In genomic region chr7:28822993-28823903, GRCm38 (mm10) we compare ENCODE assay signal across 8 mouse cellular contexts. TPM values are rescaled to one million over a fixed set of nuclear protein-coding genes. Genes with fewer than 3 reads are reported as not detected.
DNase-seq lines count a peak whose midpoint lies in the region; ATAC-seq and TF ChIP-seq lines count a peak whose summit lies in the region.

No protein-coding gene starts in this region.

- no peak for TF ChIP-seq CTCF in heart, adult 2 months (IDR thresholded peaks at IDR 0.05)

- H3K27ac ChIP-seq in heart, adult 2 months = peak overlapping the region; percentile 98
- no peak overlapping the region for H3K27ac ChIP-seq in midbrain, embryonic 10.5 days (replicated peaks)
- no peak overlapping the region for H3K27ac ChIP-seq in midbrain, embryonic 14.5 days (replicated peaks; ENCODE audit: low read depth, low read length)
- peak overlapping the region; percentile 85; the same call in 1 of the 2 replicates for H3K27ac ChIP-seq in stomach, embryonic 14.5 days (ENCODE audit: low read length)

- peak; percentile 34; the same call in 1 of the 2 replicates for TF ChIP-seq POLR2A in heart, adult 2 months (IDR thresholded peaks at IDR 0.05; ENCODE audit: insufficient read depth, low read depth, low read length)

- H3K9ac ChIP-seq in heart, adult 2 months (ENCODE audit: low read depth, low read length) = no peak overlapping the region
- no peak overlapping the region for H3K9ac ChIP-seq in midbrain, embryonic 14.5 days (replicated peaks; ENCODE audit: low read length)
- H3K9ac ChIP-seq in stomach, embryonic 14.5 days (replicated peaks; ENCODE audit: low read depth, low read length) = no peak overlapping the region

- intact Hi-C loops in heart, adult 2 months (cut with DNase I) = no loop called here

- H3K36me3 ChIP-seq in heart, adult 2 months (ENCODE audit: control insufficient read depth, insufficient read depth, low read length) = peaks cover 45% of the 10 kb centered on the region
- H3K36me3 ChIP-seq in midbrain, embryonic 10.5 days = peaks cover 54% of the 10 kb centered on the region
- H3K36me3 ChIP-seq in midbrain, embryonic 14.5 days (ENCODE audit: control insufficient read depth, insufficient read depth, low read length) = peaks cover 51% of the 10 kb centered on the region
- H3K36me3 ChIP-seq in stomach, embryonic 14.5 days (ENCODE audit: control insufficient read depth, insufficient read depth, low read length) = peaks cover 41% of the 10 kb centered on the region

- H3K79me2 ChIP-seq in heart, adult 2 months (replicated peaks; ENCODE audit: control insufficient read depth, insufficient read depth, low read length) = no peaks in the 10 kb centered on the region

- no peak for DNase-seq in heart, adult 2 months
- DNase-seq in heart, adult 9 months (ENCODE audit: low spot score in 2 of 2) = no peak
- DNase-seq in midbrain, embryonic 10.5 days (ENCODE audit: low spot score) = peak; percentile 26
- no peak for DNase-seq in midbrain, embryonic 14.5 days
- DNase-seq in induced T-regulatory cell, adult 2 months (ENCODE audit: low read depth) = peak; percentile 30
- no peak for DNase-seq in left cerebral cortex, adult 9 months (ENCODE audit: low spot score in 2 of 2)

- H3K27me3 ChIP-seq in heart, adult 2 months (ENCODE audit: control insufficient read depth, insufficient read depth, low read length) = no peaks in the 10 kb centered on the region
- no peaks in the 10 kb centered on the region for H3K27me3 ChIP-seq in midbrain, embryonic 10.5 days (ENCODE audit: low read depth, poor library complexity, severe bottlenecking)
- H3K27me3 ChIP-seq in midbrain, embryonic 14.5 days (ENCODE audit: control insufficient read depth, insufficient read depth, low read length) = no peaks in the 10 kb centered on the region
- no peaks in the 10 kb centered on the region for H3K27me3 ChIP-seq in stomach, embryonic 14.5 days (ENCODE audit: control insufficient read depth, insufficient read depth, low read length)

- no peak overlapping the region for H3K4me3 ChIP-seq in heart, adult 2 months
- no peak overlapping the region for H3K4me3 ChIP-seq in midbrain, embryonic 10.5 days
- H3K4me3 ChIP-seq in midbrain, embryonic 14.5 days (replicated peaks; ENCODE audit: low read depth, low read length) = no peak overlapping the region
- no peak overlapping the region for H3K4me3 ChIP-seq in stomach, embryonic 14.5 days (ENCODE audit: low read depth, low read length)

- no peak overlapping the region for H3K4me2 ChIP-seq in midbrain, embryonic 14.5 days (ENCODE audit: low read length)
- H3K4me2 ChIP-seq in stomach, embryonic 14.5 days (replicated peaks; ENCODE audit: low read depth, low read length) = no peak overlapping the region

- no peak for ATAC-seq in midbrain, embryonic 14.5 days (ENCODE audit: low FRiP score, low TSS enrichment)
- no peak for ATAC-seq in stomach, embryonic 14.5 days (ENCODE audit: insufficient number of reproducible peaks, insufficient read depth, low FRiP score, low read depth)
- ATAC-seq in granulocyte monocyte progenitor cell, adult 5-6 weeks (replicated peaks; ENCODE audit: poor library complexity, severe bottlenecking) = no peak

- H3K4me1 ChIP-seq in heart, adult 2 months (ENCODE audit: control insufficient read depth, insufficient read depth, low read length) = peaks cover 33% of the 10 kb centered on the region
- peaks cover 59% of the 10 kb centered on the region for H3K4me1 ChIP-seq in midbrain, embryonic 10.5 days
- peaks cover 11% of the 10 kb centered on the region for H3K4me1 ChIP-seq in midbrain, embryonic 14.5 days (ENCODE audit: control insufficient read depth, insufficient read depth, low read length)
- 0 out of 2 replicates have a peak, but pooled peaks cover 13% of the 10 kb centered on the region for H3K4me1 ChIP-seq in stomach, embryonic 14.5 days (ENCODE audit: control insufficient read depth, insufficient read depth, low read length)

- H3K9me3 ChIP-seq in midbrain, embryonic 10.5 days (replicated peaks) = no peaks in the 10 kb centered on the region
- H3K9me3 ChIP-seq in midbrain, embryonic 14.5 days (ENCODE audit: control insufficient read depth, low read length) = no peaks in the 10 kb centered on the region
- no peaks in the 10 kb centered on the region for H3K9me3 ChIP-seq in stomach, embryonic 14.5 days (ENCODE audit: control insufficient read depth, low read depth, low read length)

- no peak for TF ChIP-seq EP300 in heart, adult 2 months (IDR thresholded peaks at IDR 0.05; ENCODE audit: insufficient read depth, low read depth, low read length)

- 54% methylated on average over 10 of the region's 10 CpGs for WGBS in heart, adult 2 months
- 64% methylated on average over 10 of the region's 10 CpGs for WGBS in midbrain, embryonic 10.5 days
- 58% methylated on average over 10 of the region's 10 CpGs for WGBS in midbrain, embryonic 14.5 days
- 51% methylated on average over 10 of the region's 10 CpGs for WGBS in stomach, embryonic 14.5 days

RNA-seq across cellular contexts. Expression of gene Ech1, which starts 1.8 kb away (rescaled TPM):
- 1,000 to 10,000 TPM; 1,826 to 2,229 TPM for total RNA-seq in heart, adult 2 months (2021)
- polyA plus RNA-seq in heart, adult 2 months (2012; rRNA removed) = 2,087 and 2,697 TPM in 2 replicates
- 85.1 and 94.5 TPM in 2 replicates for polyA plus RNA-seq in midbrain, embryonic 10.5 days (2016; fragmentation: Nextera tagmentation; extraction: Ambion mirVana)
- 62.4 and 78.1 TPM in 2 replicates for polyA plus RNA-seq in midbrain, embryonic 14.5 days (2014; fragmentation: Nextera tagmentation; extraction: Ambion mirVana)
- polyA plus RNA-seq in stomach, embryonic 14.5 days (2014; fragmentation: Nextera tagmentation; extraction: Ambion mirVana) = 172 and 179 TPM in 2 replicates
- total RNA-seq in granulocyte monocyte progenitor cell, adult 5-6 weeks (2014; fragmentation: Nextera tagmentation) = 125 and 134 TPM in 2 replicates
- total RNA-seq in granulocyte monocyte progenitor cell, adult 5-6 weeks (2017) = 76.3 and 99.3 TPM in 2 replicates

RNA-seq across cellular contexts. Expression of gene Lgals4, which starts 10.4 kb away (rescaled TPM):
- 10 to 100 TPM; 18.5 to 27.6 TPM for total RNA-seq in heart, adult 2 months (2021)
- 63.6 and 121 TPM in 2 replicates for polyA plus RNA-seq in heart, adult 2 months (2012; rRNA removed)
- 3.1 and 3.7 TPM in 2 replicates for polyA plus RNA-seq in midbrain, embryonic 10.5 days (2016; fragmentation: Nextera tagmentation; extraction: Ambion mirVana)
- 1.7 and 3.3 TPM in 2 replicates for polyA plus RNA-seq in midbrain, embryonic 14.5 days (2014; fragmentation: Nextera tagmentation; extraction: Ambion mirVana)
- polyA plus RNA-seq in stomach, embryonic 14.5 days (2014; fragmentation: Nextera tagmentation; extraction: Ambion mirVana) = 127 and 140 TPM in 2 replicates
- total RNA-seq in granulocyte monocyte progenitor cell, adult 5-6 weeks (2014; fragmentation: Nextera tagmentation) = 20.5 and 20.8 TPM in 2 replicates
- 3.9 and 6.6 TPM in 2 replicates for total RNA-seq in granulocyte monocyte progenitor cell, adult 5-6 weeks (2017)

RNA-seq across cellular contexts. Expression of gene Hnrnpl, which starts 14.9 kb away (rescaled TPM):
- 100 to 1,000 TPM; 192 to 206 TPM for total RNA-seq in heart, adult 2 months (2021)
- 208 and 348 TPM in 2 replicates for polyA plus RNA-seq in heart, adult 2 months (2012; rRNA removed)
- polyA plus RNA-seq in midbrain, embryonic 10.5 days (2016; fragmentation: Nextera tagmentation; extraction: Ambion mirVana) = 279 and 293 TPM in 2 replicates
- polyA plus RNA-seq in midbrain, embryonic 14.5 days (2014; fragmentation: Nextera tagmentation; extraction: Ambion mirVana) = 168 and 170 TPM in 2 replicates
- polyA plus RNA-seq in stomach, embryonic 14.5 days (2014; fragmentation: Nextera tagmentation; extraction: Ambion mirVana) = 259 and 266 TPM in 2 replicates
- total RNA-seq in granulocyte monocyte progenitor cell, adult 5-6 weeks (2014; fragmentation: Nextera tagmentation) = 466 and 510 TPM in 2 replicates
- total RNA-seq in granulocyte monocyte progenitor cell, adult 5-6 weeks (2017) = 276 and 296 TPM in 2 replicates

RNA-seq across cellular contexts. Expression of gene Rinl, which starts 34.5 kb away (rescaled TPM):
- total RNA-seq in heart, adult 2 months (2021) = 1 to 10 TPM; 1.3 to 2.0 TPM
- polyA plus RNA-seq in heart, adult 2 months (2012; rRNA removed) = 3.2 and 3.3 TPM in 2 replicates
- polyA plus RNA-seq in midbrain, embryonic 10.5 days (2016; fragmentation: Nextera tagmentation; extraction: Ambion mirVana) = 3.5 and 4.0 TPM in 2 replicates
- polyA plus RNA-seq in midbrain, embryonic 14.5 days (2014; fragmentation: Nextera tagmentation; extraction: Ambion mirVana) = 1.1 and 2.4 TPM in 2 replicates
- 3.3 and 4.5 TPM in 2 replicates for polyA plus RNA-seq in stomach, embryonic 14.5 days (2014; fragmentation: Nextera tagmentation; extraction: Ambion mirVana)
- total RNA-seq in granulocyte monocyte progenitor cell, adult 5-6 weeks (2014; fragmentation: Nextera tagmentation) = 67.9 and 72.3 TPM in 2 replicates
- total RNA-seq in granulocyte monocyte progenitor cell, adult 5-6 weeks (2017) = 55.9 and 75.5 TPM in 2 replicates

RNA-seq across cellular contexts. Expression of gene Lgals7, which starts 40.4 kb away (rescaled TPM):
- total RNA-seq in heart, adult 2 months (2021) = under 1 TPM in 1 of 2 experiments, not detected in 1; 0.61 TPM
- 1.6 and 4.0 TPM in 2 replicates for polyA plus RNA-seq in heart, adult 2 months (2012; rRNA removed)
- 0.62 and 0.85 TPM in 2 replicates for polyA plus RNA-seq in midbrain, embryonic 10.5 days (2016; fragmentation: Nextera tagmentation; extraction: Ambion mirVana)
- polyA plus RNA-seq in midbrain, embryonic 14.5 days (2014; fragmentation: Nextera tagmentation; extraction: Ambion mirVana) = 7.9 and 22.6 TPM in 2 replicates
- 1.4 and 1.5 TPM in 2 replicates for polyA plus RNA-seq in stomach, embryonic 14.5 days (2014; fragmentation: Nextera tagmentation; extraction: Ambion mirVana)
- total RNA-seq in granulocyte monocyte progenitor cell, adult 5-6 weeks (2014; fragmentation: Nextera tagmentation) = not detected in 2 replicates
- total RNA-seq in granulocyte monocyte progenitor cell, adult 5-6 weeks (2017) = not detected in 2 replicates

Comparison
In these comparisons a context has a peak if more than half of its experiments do, and no peak if none do; other contexts are left out.
1. DNase-seq: peak in midbrain, embryonic 10.5 days (single experiment) and induced T-regulatory cell, adult 2 months (single experiment); none in heart, adult 2 months (0 of 2), heart, adult 9 months (0 of 2), midbrain, embryonic 14.5 days (single experiment) and left cerebral cortex, adult 9 months (0 of 2).
2. H3K27ac ChIP-seq: peak in heart, adult 2 months (single experiment) and stomach, embryonic 14.5 days (single experiment); none in midbrain, embryonic 10.5 days (single experiment) and midbrain, embryonic 14.5 days (single experiment).
3. RNA of gene Ech1, which starts 1.8 kb away (polyA plus RNA-seq): 2,087 to 2,697 TPM in heart, adult 2 months; 172 to 179 TPM in stomach, embryonic 14.5 days, 85.1 to 94.5 TPM in midbrain, embryonic 10.5 days and 62.4 to 78.1 TPM in midbrain, embryonic 14.5 days; every median in the first group is over 10 times any median in the second.
4. RNA of gene Lgals4, which starts 10.4 kb away (polyA plus RNA-seq): 127 to 140 TPM in stomach, embryonic 14.5 days and 63.6 to 121 TPM in heart, adult 2 months; 1.7 to 3.3 TPM in midbrain, embryonic 14.5 days and 3.1 to 3.7 TPM in midbrain, embryonic 10.5 days; every median in the first group is over 10 times any median in the second.